Mouse (Mus musculus) CH12.LX (cell line): ENCODE measurements around the gene Epha6.
"Not testable (repeated sequence)": the region's sequence is repeated elsewhere in the genome, so short reads cannot be mapped to it uniquely, and the experiment has no call there.

Experiments
- CHD2 ChIP-seq: IDR thresholded peaks from 2 replicates; pipeline ENCODE4 v1.6.1; 2011; ENCODE audit warnings: low read length, improper control_type of control experiment
- CTCF ChIP-seq, 2 experiments: IDR thresholded peaks in 1 of 2; conservative IDR thresholded peaks in 1 of 2; 2 replicates each; pipeline ENCODE4 v1.5.1; 2011 to 2012; ENCODE audit warnings: low read depth in 2 of 2, low read length in 2 of 2, improper control_type of control experiment in 1 of 2, inconsistent platforms in 1 of 2, mild to moderate bottlenecking in 1 of 2, moderate library complexity in 1 of 2
- E2F4 ChIP-seq: IDR thresholded peaks from 2 replicates; pipeline ENCODE4 v1.6.1; 2011; ENCODE audit warnings: low read depth, low read length, improper control_type of control experiment; ENCODE audit not compliant: insufficient replicate concordance
- ELF1 ChIP-seq: IDR thresholded peaks from 2 replicates; pipeline ENCODE4 v1.6.1; 2014; ENCODE audit warnings: low read depth, mild to moderate bottlenecking, inconsistent platforms, low read length, improper control_type of control experiment
- MAX ChIP-seq: IDR thresholded peaks from 2 replicates; pipeline ENCODE4 v1.6.1; 2011; ENCODE audit warnings: low read length, improper control_type of control experiment
- MEF2A ChIP-seq: IDR thresholded peaks from 2 replicates; pipeline ENCODE4 v1.6.1; 2014; ENCODE audit warnings: low read depth, mild to moderate bottlenecking, inconsistent platforms, low read length, improper control_type of control experiment, borderline replicate concordance
- NRF1 ChIP-seq: IDR thresholded peaks from 2 replicates; pipeline ENCODE4 v1.6.1; 2014; ENCODE audit warnings: low read depth, mild to moderate bottlenecking, inconsistent platforms, low read length, improper control_type of control experiment, moderate library complexity
- PAX5 ChIP-seq: IDR thresholded peaks from 2 replicates; pipeline ENCODE4 v1.6.1; 2012; ENCODE audit warnings: low read length, inconsistent platforms, mixed read lengths
- POLR2A ChIP-seq: IDR thresholded peaks from 2 replicates; pipeline ENCODE4 v1.6.1; 2011; ENCODE audit warnings: low read depth, mild to moderate bottlenecking, improper control_type of control experiment, low read length
- USF1 ChIP-seq: IDR thresholded peaks from 2 replicates; pipeline ENCODE4 v1.6.1; 2014; ENCODE audit warnings: low read depth, mild to moderate bottlenecking, inconsistent platforms, low read length, improper control_type of control experiment
- ZMIZ1 ChIP-seq: IDR thresholded peaks from 2 replicates; pipeline ENCODE4 v1.6.1; 2012; ENCODE audit warnings: low read depth, mild to moderate bottlenecking, inconsistent platforms, low read length, improper control_type of control experiment
- ZNF384 ChIP-seq: IDR thresholded peaks from 2 replicates; pipeline ENCODE4 v1.6.1; 2012; ENCODE audit warnings: low read depth, low read length, improper control_type of control experiment, inconsistent platforms

DNA sequence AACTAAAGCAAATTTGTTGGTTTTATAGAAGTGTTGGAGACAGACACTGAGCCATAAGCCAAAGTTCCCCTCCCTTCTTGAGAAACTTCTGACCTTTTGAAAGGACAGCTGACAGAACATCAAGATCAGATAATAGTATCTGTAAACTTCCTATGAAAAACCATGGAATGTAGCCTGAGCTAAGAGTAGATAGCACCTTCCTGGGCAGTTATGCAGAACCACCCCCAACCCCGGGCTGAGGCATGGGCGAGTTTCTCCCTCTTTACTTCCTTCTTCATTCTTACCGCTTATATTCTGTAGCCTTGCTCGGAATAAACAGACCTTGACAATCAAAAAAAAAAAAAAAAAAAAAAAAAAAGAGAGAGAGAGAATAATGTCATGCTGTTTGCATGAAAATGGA lies 805.5 kb downstream of the Epha6 start:
- TF ChIP-seq CTCF (conservative IDR thresholded peaks at IDR 0.05 in 1 of 2, IDR thresholded peaks at IDR 0.05 in 1 of 2; ENCODE audit: low read depth in 2 of 2, low read length in 2 of 2); POLR2A; NRF1; PAX5; E2F4; ZNF384; MEF2A; ZMIZ1; CHD2; ELF1; MAX; USF1: not testable (repeated sequence)
